Mouse (Mus musculus): ENCODE data around the gene Bex1.
A peak's percentile ranks its signal among the peaks of the same experiment; 100 is the strongest.

Gene Bex1

GRCm38 (mm10) chrX:136195193-136195944 lies 19.9 kb downstream of the Bex1 start:
- Histone ChIP-seq H3K4me1 (replicated peaks; ENCODE audit: low read depth, low read length) (no peaks in the 10 kb centered on the region), H3K4me3 (replicated peaks; ENCODE audit: low read length) (no peak overlapping the region), H3K27me3 (ENCODE audit: insufficient read depth, low read length) (no peaks in the 10 kb centered on the region), H3K9me3 (ENCODE audit: low read length) (no peaks in the 10 kb centered on the region), H3K36me3 (ENCODE audit: insufficient read depth, low read length) (no peaks in the 10 kb centered on the region)
- TF ChIP-seq POU5F1 (IDR thresholded peaks at IDR 0.05; ENCODE audit: borderline replicate concordance, low read length) = no peak
- no peak for TF ChIP-seq NANOG (IDR thresholded peaks at IDR 0.05; ENCODE audit: borderline replicate concordance, low read length)
- no peak for TF ChIP-seq CTCF (conservative IDR thresholded peaks at IDR 0.05; ENCODE audit: low read length)

- no peaks in the 10 kb centered on the region for H3K9me3 ChIP-seq (ENCODE audit: low read length)
- no peaks in the 10 kb centered on the region for H3K27me3 ChIP-seq (ENCODE audit: insufficient read depth, low read length)
- TF ChIP-seq NANOG (IDR thresholded peaks at IDR 0.05; ENCODE audit: borderline replicate concordance, low read length) = no peak
- no peak for TF ChIP-seq POU5F1 (IDR thresholded peaks at IDR 0.05; ENCODE audit: borderline replicate concordance, low read length)
- no peak overlapping the region for H3K4me3 ChIP-seq (replicated peaks; ENCODE audit: low read length)
- H3K36me3 ChIP-seq (ENCODE audit: insufficient read depth, low read length) = no peaks in the 10 kb centered on the region
- H3K4me1 ChIP-seq (replicated peaks; ENCODE audit: low read depth, low read length) = peaks cover 7% of the 10 kb centered on the region; the same call in 1 of the 2 replicates
Measured at GRCm38 (mm10) chrX:136183107-136183506, 32.2 kb downstream of the Bex1 start.

- no peaks in the 10 kb centered on the region for H3K9me3 ChIP-seq (ENCODE audit: low read length)
- H3K27me3 ChIP-seq (ENCODE audit: insufficient read depth, low read length) = no peaks in the 10 kb centered on the region
- H3K36me3 ChIP-seq (ENCODE audit: insufficient read depth, low read length) = no peaks in the 10 kb centered on the region
- H3K4me3 ChIP-seq (replicated peaks; ENCODE audit: low read length) = peak overlapping the region; percentile 29; the same call in 1 of the 2 replicates
- peaks cover 15% of the 10 kb centered on the region for H3K4me1 ChIP-seq (replicated peaks; ENCODE audit: low read depth, low read length)
- TF ChIP-seq CTCF (conservative IDR thresholded peaks at IDR 0.05; ENCODE audit: low read length) (no peak), NANOG (IDR thresholded peaks at IDR 0.05; ENCODE audit: borderline replicate concordance, low read length) (no peak), POU5F1 (IDR thresholded peaks at IDR 0.05; ENCODE audit: borderline replicate concordance, low read length) (no peak)
Measured at GRCm38 (mm10) chrX:136180897-136181553, 34.3 kb downstream of the Bex1 start.

- TF ChIP-seq CTCF (conservative IDR thresholded peaks at IDR 0.05; ENCODE audit: low read length) (no peak), NANOG (IDR thresholded peaks at IDR 0.05; ENCODE audit: borderline replicate concordance, low read length) (no peak), POU5F1 (IDR thresholded peaks at IDR 0.05; ENCODE audit: borderline replicate concordance, low read length) (no peak)
- peaks cover 11% of the 10 kb centered on the region; the same call in 1 of the 2 replicates for H3K36me3 ChIP-seq (ENCODE audit: insufficient read depth, low read length)
- H3K4me3 ChIP-seq (replicated peaks; ENCODE audit: low read length) = peak overlapping the region; percentile 86
- peaks cover 27% of the 10 kb centered on the region for H3K4me1 ChIP-seq (replicated peaks; ENCODE audit: low read depth, low read length)
- no peaks in the 10 kb centered on the region for H3K9me3 ChIP-seq (ENCODE audit: low read length)
- H3K27me3 ChIP-seq (ENCODE audit: insufficient read depth, low read length) = no peaks in the 10 kb centered on the region
Measured at GRCm38 (mm10) chrX:136172786-136173185, 42.5 kb downstream of the Bex1 start.

- H3K4me3 ChIP-seq (replicated peaks; ENCODE audit: low read length) = peak within 1 kb of the TSS; percentile 86
- no peaks in the 10 kb centered on the region for H3K9me3 ChIP-seq (ENCODE audit: low read length)
- peaks cover 27% of the 10 kb centered on the region for H3K4me1 ChIP-seq (replicated peaks; ENCODE audit: low read depth, low read length)
- H3K36me3 ChIP-seq (ENCODE audit: insufficient read depth, low read length) = peaks cover 11% of the 10 kb centered on the region; the same call in 1 of the 2 replicates
- TF ChIP-seq POU5F1 (IDR thresholded peaks at IDR 0.05; ENCODE audit: borderline replicate concordance, low read length) (no peak), NANOG (IDR thresholded peaks at IDR 0.05; ENCODE audit: borderline replicate concordance, low read length) (no peak), CTCF (conservative IDR thresholded peaks at IDR 0.05; ENCODE audit: low read length) (no peak)
- H3K27me3 ChIP-seq (ENCODE audit: insufficient read depth, low read length) = no peaks in the 10 kb centered on the region
Measured at GRCm38 (mm10) chrX:136172118-136172551, 43.2 kb downstream of the Bex1 start, which contains the start of gene Tceal8. Tceal8 (minus strand) TSS chrX:136172342.

- TF ChIP-seq POU5F1 (IDR thresholded peaks at IDR 0.05; ENCODE audit: borderline replicate concordance, low read length) (no peak), CTCF (conservative IDR thresholded peaks at IDR 0.05; ENCODE audit: low read length) (no peak)
- Histone ChIP-seq H3K9me3 (ENCODE audit: low read length) (no peaks in the 10 kb centered on the region), H3K4me1 (replicated peaks; ENCODE audit: low read depth, low read length) (peaks cover 22% of the 10 kb centered on the region), H3K27me3 (ENCODE audit: insufficient read depth, low read length) (no peaks in the 10 kb centered on the region), H3K4me3 (replicated peaks; ENCODE audit: low read length) (peak overlapping the region; percentile 86), H3K36me3 (ENCODE audit: insufficient read depth, low read length) (peaks cover 11% of the 10 kb centered on the region; the same call in 1 of the 2 replicates)
Measured at GRCm38 (mm10) chrX:136171189-136172117, 43.9 kb downstream of the Bex1 start.

- no peak for TF ChIP-seq POU5F1 (IDR thresholded peaks at IDR 0.05; ENCODE audit: borderline replicate concordance, low read length)
- no peak for TF ChIP-seq NANOG (IDR thresholded peaks at IDR 0.05; ENCODE audit: borderline replicate concordance, low read length)
- no peak for TF ChIP-seq CTCF (conservative IDR thresholded peaks at IDR 0.05; ENCODE audit: low read length)
- H3K9me3 ChIP-seq (ENCODE audit: low read length) = no peaks in the 10 kb centered on the region
- H3K4me3 ChIP-seq (replicated peaks; ENCODE audit: low read length) = peak overlapping the region; percentile 70
- no peaks in the 10 kb centered on the region for H3K27me3 ChIP-seq (ENCODE audit: insufficient read depth, low read length)
- H3K4me1 ChIP-seq (replicated peaks; ENCODE audit: low read depth, low read length) = peaks cover 17% of the 10 kb centered on the region
- H3K36me3 ChIP-seq (ENCODE audit: insufficient read depth, low read length) = peaks cover 11% of the 10 kb centered on the region; the same call in 1 of the 2 replicates
Measured at GRCm38 (mm10) chrX:136170625-136171024, 44.7 kb downstream of the Bex1 start.
